Mouse (Mus musculus) limb, embryonic 10.5 days (tissue): ENCODE data around the gene Eif3j1. TPM values are rescaled to one million over a fixed set of nuclear protein-coding genes. Genes with fewer than 3 reads are reported as not detected.
A peak's percentile ranks its signal among the peaks of the same experiment; 100 is the strongest.
"Not testable (repeated sequence)": the region's sequence is repeated elsewhere in the genome, so short reads cannot be mapped to it uniquely, and the experiment has no call there.

ENCODE experiments used
- DNase-seq: peaks from one replicate; pipeline ENCODE4 v3.0.0-alpha.2; 2017; ENCODE audit warnings: low spot score
- H3K27ac ChIP-seq: fragments of 300-500 bp; sonication (generic); 2 replicates; pipeline ENCODE4 v1.5.1; 2016; ENCODE audit warnings: mild to moderate bottlenecking
- H3K27me3 ChIP-seq: fragments of 300-500 bp; sonication (generic); 2 replicates; pipeline ENCODE4 v1.6.1; 2016; ENCODE audit warnings: low read depth, mild to moderate bottlenecking; ENCODE audit not compliant: poor library complexity, severe bottlenecking
- H3K36me3 ChIP-seq: fragments of 300-500 bp; sonication (generic); 2 replicates; pipeline ENCODE4 v1.6.1; 2016; ENCODE audit warnings: mild to moderate bottlenecking, moderate library complexity
- H3K4me1 ChIP-seq: fragments of 300-500 bp; sonication (generic); 2 replicates; pipeline ENCODE4 v1.6.1; 2016
- H3K4me3 ChIP-seq: fragments of 300-500 bp; sonication (generic); 2 replicates; pipeline ENCODE4 v1.5.1; 2016; ENCODE audit warnings: mild to moderate bottlenecking, moderate library complexity
- H3K9me3 ChIP-seq: fragments of 300-500 bp; sonication (generic); replicated peaks from 2 replicates; pipeline ENCODE4 v1.6.1; 2016; ENCODE audit warnings: mild to moderate bottlenecking
- WGBS: fragments of 180-500 bp; shearing (Covaris S2); methylation state at CpG from one replicate; pipeline ENCODE4 v1.1.7; 2016; 5-methylcytosine and 5-hydroxymethylcytosine counted together
- microRNA-seq: library from miRNA; unstranded; fragments of <30 nt; microRNA quantifications from one replicate; pipeline ENCODE4, GENCODE M21; 2017
- polyA plus RNA-seq: library from polyadenylated mRNA; unstranded; fragments of >200 nt; fragmentation: Nextera tagmentation; extraction: Ambion mirVana; gene quantifications from 2 replicates; pipeline ENCODE4 v1.2.1, GENCODE M21; 2016

Eif3j1 gene
- polyA plus RNA-seq, 1 experiment from 2014 or later: 13.1 TPM

GRCm38 (mm10) chr2:122065200-122065969, 37.0 kb downstream of the Eif3j1 start:
- Histone ChIP-seq H3K36me3 (peaks cover 58% of the 10 kb centered on the region), H3K4me3 (no peak overlapping the region), H3K27me3 (no peaks in the 10 kb centered on the region), H3K9me3 (no peaks in the 10 kb centered on the region), H3K4me1 (no peaks in the 10 kb centered on the region), H3K27ac (no peak overlapping the region)
- no peak for DNase-seq
- 55% methylated on average over 14 of the region's 14 CpGs for WGBS

- no peak for DNase-seq
- no peaks in the 10 kb centered on the region for H3K4me1 ChIP-seq
- peaks cover 58% of the 10 kb centered on the region for H3K36me3 ChIP-seq
- H3K27me3 ChIP-seq: no peaks in the 10 kb centered on the region
- WGBS: 70% methylated on average over 8 of the region's 8 CpGs
- H3K4me3 ChIP-seq: no peak overlapping the region
- H3K27ac ChIP-seq: no peak overlapping the region
- no peaks in the 10 kb centered on the region for H3K9me3 ChIP-seq
Measured at GRCm38 (mm10) chr2:122066241-122066640, 37.9 kb downstream of the Eif3j1 start.

- Histone ChIP-seq H3K4me3 (no peak overlapping the region), H3K27me3 (no peaks in the 10 kb centered on the region), H3K4me1 (no peaks in the 10 kb centered on the region), H3K9me3 (no peaks in the 10 kb centered on the region), H3K36me3 (peaks cover 55% of the 10 kb centered on the region), H3K27ac (no peak overlapping the region)
- DNase-seq: no peak
- WGBS: 84% methylated on average over 6 of the region's 6 CpGs
Measured at GRCm38 (mm10) chr2:122069144-122069912, 41.0 kb downstream of the Eif3j1 start.

- H3K36me3 ChIP-seq: peaks cover 54% of the 10 kb centered on the region
- no peak overlapping the region for H3K27ac ChIP-seq
- H3K4me3 ChIP-seq: no peak overlapping the region
- DNase-seq: peak; percentile 67
- WGBS: 43% methylated on average over 5 of the region's 5 CpGs
- H3K4me1 ChIP-seq: 0 out of 2 replicates have a peak, but pooled peaks cover 2% of the 10 kb centered on the region
- no peaks in the 10 kb centered on the region for H3K27me3 ChIP-seq
- H3K9me3 ChIP-seq: no peaks in the 10 kb centered on the region
Measured at GRCm38 (mm10) chr2:122069922-122070321, 41.6 kb downstream of the Eif3j1 start.

DNA sequence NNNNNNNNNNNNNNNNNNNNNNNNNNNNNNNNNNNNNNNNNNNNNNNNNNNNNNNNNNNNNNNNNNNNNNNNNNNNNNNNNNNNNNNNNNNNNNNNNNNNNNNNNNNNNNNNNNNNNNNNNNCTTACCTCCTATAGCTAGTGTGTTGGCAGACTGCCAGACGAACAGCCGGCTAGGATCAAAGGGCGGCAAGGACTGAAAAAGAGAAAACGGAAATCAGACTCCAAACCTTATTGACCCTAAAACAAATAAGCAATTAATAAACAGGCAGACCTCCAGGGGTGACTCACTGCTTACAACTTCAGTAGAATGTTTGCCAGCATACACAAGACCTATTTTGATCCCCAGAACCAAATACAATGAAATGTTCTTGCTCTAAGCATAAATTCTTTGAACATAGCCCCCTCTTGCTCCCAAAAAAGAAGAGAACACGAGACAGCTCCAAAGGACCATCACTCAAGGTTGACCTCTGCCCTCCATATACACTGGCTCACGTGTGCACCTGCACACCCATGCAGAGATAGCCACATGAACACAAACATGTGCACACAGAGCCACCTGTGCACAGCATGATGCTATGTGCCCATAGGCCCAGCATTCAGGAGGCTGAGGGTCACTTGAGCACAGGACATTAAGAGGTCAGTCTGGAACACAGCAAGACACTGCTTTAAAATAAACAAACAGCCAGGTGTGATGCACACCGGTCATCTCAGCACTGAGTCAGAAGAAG, 53.5 kb downstream of the Eif3j1 start:
- Histone ChIP-seq H3K27ac (no peak overlapping the region), H3K4me3 (no peak overlapping the region), H3K9me3 (no peaks in the 10 kb centered on the region), H3K4me1 (peaks cover 5% of the 10 kb centered on the region; the same call in 1 of the 2 replicates), H3K36me3 (peaks cover 68% of the 10 kb centered on the region), H3K27me3 (no peaks in the 10 kb centered on the region)
- 65% methylated on average over 7 of the region's 7 CpGs for WGBS
- no peak for DNase-seq

- H3K27ac ChIP-seq: no peak overlapping the region
- peaks cover 77% of the 10 kb centered on the region for H3K36me3 ChIP-seq
- no peak for DNase-seq
- H3K9me3 ChIP-seq: no peaks in the 10 kb centered on the region
- no peaks in the 10 kb centered on the region for H3K27me3 ChIP-seq
- WGBS: 86% methylated on average over 4 of the region's 4 CpGs
- peaks cover 9% of the 10 kb centered on the region; the same call in 1 of the 2 replicates for H3K4me1 ChIP-seq
- no peak overlapping the region for H3K4me3 ChIP-seq
Measured at GRCm38 (mm10) chr2:122086446-122086845, 58.1 kb downstream of the Eif3j1 start.

- 92% methylated on average over 4 of the region's 4 CpGs for WGBS
- Histone ChIP-seq H3K27ac (no peak overlapping the region), H3K9me3 (no peaks in the 10 kb centered on the region), H3K4me1 (no peaks in the 10 kb centered on the region), H3K27me3 (no peaks in the 10 kb centered on the region), H3K36me3 (peaks cover 87% of the 10 kb centered on the region), H3K4me3 (no peak overlapping the region)
- no peak for DNase-seq
Measured at GRCm38 (mm10) chr2:122093844-122094243, 65.5 kb downstream of the Eif3j1 start.

- WGBS: 81% methylated on average over 5 of the region's 5 CpGs
- not testable (repeated sequence) for H3K4me3 ChIP-seq, DNase-seq, H3K4me1 ChIP-seq, H3K9me3 ChIP-seq, H3K27me3 ChIP-seq, H3K27ac ChIP-seq
- peaks cover 85% of the 10 kb centered on the region for H3K36me3 ChIP-seq
Measured at GRCm38 (mm10) chr2:122097686-122098085, 69.3 kb downstream of the Eif3j1 start.

GRCm38 (mm10) chr2:122102070-122102469, 73.7 kb downstream of the Eif3j1 start:
- no peaks in the 10 kb centered on the region for H3K27me3 ChIP-seq
- no peak for DNase-seq
- peaks cover 85% of the 10 kb centered on the region for H3K36me3 ChIP-seq

More at GRCm38 (mm10) chr2:122102070-122102469, 73.7 kb downstream of the Eif3j1 start:
- Histone ChIP-seq H3K9me3 (no peaks in the 10 kb centered on the region), H3K27ac (no peak overlapping the region), H3K4me1 (no peaks in the 10 kb centered on the region), H3K4me3 (no peak overlapping the region)

Small RNA genes lying within 50 kb of the gene (microRNA-seq; reads per million reads assigned to microRNA genes)
- not detected for gene Gm47314

Other genes with a start within 250 kb of the Eif3j1 start
- 1.7 and 2.4 TPM in 2 replicates for gene Frmd5, start 221.5 kb upstream of the Eif3j1 start, polyA plus RNA-seq
- gene Casc4, start 161.6 kb upstream of the Eif3j1 start, polyA plus RNA-seq: 14.5 and 17.7 TPM in 2 replicates
- 48.1 and 64.5 TPM in 2 replicates for gene Ctdspl2, start 72.5 kb upstream of the Eif3j1 start, polyA plus RNA-seq
- 0.26 and 0.54 TPM in 2 replicates for gene Mageb3, start 72.5 kb upstream of the Eif3j1 start, polyA plus RNA-seq
- 9.8 and 12.1 TPM in 2 replicates for gene Spg11, start 89.8 kb downstream of the Eif3j1 start, polyA plus RNA-seq
- 73.7 and 87.1 TPM in 2 replicates for gene B2m, start 119.1 kb downstream of the Eif3j1 start, polyA plus RNA-seq
- 0.08 TPM in 1 of 2 replicates, not detected in the other for gene Trim69, start 132.2 kb downstream of the Eif3j1 start, polyA plus RNA-seq
- not detected in 2 replicates for gene Patl2, start 157.6 kb downstream of the Eif3j1 start, polyA plus RNA-seq
- gene Terb2, start 157.7 kb downstream of the Eif3j1 start, polyA plus RNA-seq: not detected in 2 replicates
- gene Sord, start 206.2 kb downstream of the Eif3j1 start, polyA plus RNA-seq: 15.4 and 17.7 TPM in 2 replicates